Mouse (Mus musculus) urinary bladder, postnatal 14 days (tissue): ENCODE measurements around the gene Fxyd6.

Source experiments
- DNase-seq: peaks from one replicate; pipeline ENCODE4 v3.0.0; 2021; ENCODE audit warnings: low spot score

Fxyd6 gene

DNA sequence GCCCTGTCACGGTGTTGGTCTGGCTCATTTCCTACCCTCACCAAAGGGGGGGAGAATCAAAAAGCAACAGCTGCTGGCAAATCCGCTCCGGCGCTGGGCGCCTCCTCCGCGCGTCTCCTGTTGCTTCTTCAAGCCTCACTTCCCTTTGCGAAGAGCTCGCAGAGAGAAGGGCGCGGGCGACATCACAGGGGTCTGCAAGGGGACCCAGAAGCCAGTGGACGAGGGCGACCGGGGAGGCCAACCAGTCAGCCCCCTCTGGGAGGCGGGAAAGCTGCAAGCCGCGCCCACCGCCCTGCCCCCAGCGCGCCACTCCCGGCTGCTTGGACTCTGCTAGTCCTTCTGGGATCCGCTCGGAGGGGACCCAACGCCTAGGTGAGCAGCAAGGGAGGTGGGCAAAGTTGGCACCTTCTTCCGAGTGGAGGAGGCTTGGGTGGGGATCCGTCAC lies at the start of gene Fxyd6:
Gene Fxyd6 (plus strand): TSS at position 69 of the 445 bp plus-strand sequence.
- DNase-seq: peak; percentile 51

GRCm38 (mm10) chr9:45321465-45321864 lies 48.5 kb upstream of the Fxyd6 start:
- DNase-seq: no peak

DNA sequence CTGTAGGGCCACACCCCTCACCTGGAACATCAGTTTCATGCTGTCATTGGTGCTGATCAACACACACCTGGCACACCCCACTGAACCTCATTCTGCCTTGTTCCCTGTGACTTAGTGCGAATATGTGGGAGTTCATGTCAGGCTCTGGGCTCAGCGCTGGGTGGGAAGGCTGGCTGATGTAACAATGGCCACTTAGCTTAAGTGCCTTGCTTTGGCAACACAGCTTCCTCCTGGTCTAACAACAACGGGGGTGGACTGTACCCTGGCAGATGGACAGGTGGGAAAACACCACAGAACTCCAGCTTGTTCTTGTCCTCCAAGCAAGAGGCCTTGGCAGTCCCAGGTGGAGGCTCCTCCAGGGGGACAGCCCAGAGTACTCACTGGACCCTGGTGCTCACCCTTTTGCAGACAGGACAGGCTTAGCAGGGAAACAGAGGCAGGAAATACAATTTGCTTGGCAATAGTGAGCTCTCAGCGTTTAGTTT lies 48.0 kb upstream of the Fxyd6 start:
- no peak for DNase-seq

GRCm38 (mm10) chr9:45326390-45326789 lies 43.6 kb upstream of the Fxyd6 start:
- DNase-seq: peak; percentile 64

GRCm38 (mm10) chr9:45328263-45328662 lies 41.7 kb upstream of the Fxyd6 start:
- no peak for DNase-seq

DNA sequence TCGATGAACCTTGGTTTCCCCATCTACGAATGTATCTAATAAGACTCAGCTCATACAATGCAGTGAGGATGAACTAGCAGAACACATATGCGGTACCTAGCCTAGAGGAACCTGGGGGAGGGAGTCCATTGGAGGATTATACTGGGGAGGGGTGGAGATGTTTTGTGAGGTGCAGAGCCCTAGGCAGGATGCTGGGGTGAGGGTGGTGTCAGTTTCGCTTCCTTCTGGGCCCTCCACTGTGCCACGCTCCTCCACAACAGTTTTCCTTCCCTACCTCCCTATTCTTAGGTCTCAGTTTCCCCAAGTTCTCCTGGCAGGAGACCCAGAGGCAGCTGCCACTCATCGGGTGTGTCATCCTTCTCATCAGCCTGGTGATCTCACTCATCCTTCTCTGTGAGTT lies 40.4 kb upstream of the Fxyd6 start:
- no peak for DNase-seq

DNA sequence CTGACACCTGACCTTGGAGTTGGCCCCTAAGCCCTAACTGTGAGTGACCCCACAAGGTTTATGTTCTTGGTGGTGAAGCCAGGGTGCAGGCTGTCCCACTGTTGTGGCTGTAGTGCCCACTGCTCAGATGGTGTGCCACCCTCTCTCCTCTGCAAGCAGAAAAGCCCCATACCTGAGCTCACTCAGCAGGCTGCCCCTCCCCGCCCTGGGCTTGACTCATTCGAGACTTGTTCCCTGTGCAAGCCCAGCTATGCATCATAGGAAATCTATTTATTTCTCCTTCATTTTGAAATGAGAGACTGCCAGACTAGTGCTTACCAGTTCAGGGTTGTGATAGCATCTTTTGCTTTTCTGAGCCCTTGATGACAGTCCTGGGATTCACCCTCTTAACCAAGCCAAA lies 32.6 kb upstream of the Fxyd6 start:
- DNase-seq: peak; percentile 73

DNA sequence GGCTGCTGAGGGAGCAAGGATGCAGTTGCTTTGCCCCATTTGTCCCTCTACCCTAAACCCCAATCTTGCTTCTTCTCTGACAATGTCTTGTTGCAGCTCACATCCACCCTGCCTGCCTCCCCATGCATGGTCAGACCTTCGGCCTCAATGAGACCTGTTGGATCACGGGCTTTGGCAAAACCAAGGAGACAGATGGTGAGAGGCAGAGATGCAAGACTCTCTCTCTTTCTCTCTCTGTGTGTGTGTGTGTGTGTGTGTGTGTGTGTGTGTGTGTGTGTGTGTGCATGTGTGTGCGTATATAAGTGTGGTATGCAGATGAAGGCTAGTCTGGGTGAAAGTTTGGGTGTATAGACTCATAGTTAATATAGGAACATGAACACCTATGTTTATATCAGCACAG lies 26.9 kb upstream of the Fxyd6 start:
- DNase-seq: no peak

- no peak for DNase-seq
Measured at GRCm38 (mm10) chr9:45345516-45345915, 24.5 kb upstream of the Fxyd6 start.

DNA sequence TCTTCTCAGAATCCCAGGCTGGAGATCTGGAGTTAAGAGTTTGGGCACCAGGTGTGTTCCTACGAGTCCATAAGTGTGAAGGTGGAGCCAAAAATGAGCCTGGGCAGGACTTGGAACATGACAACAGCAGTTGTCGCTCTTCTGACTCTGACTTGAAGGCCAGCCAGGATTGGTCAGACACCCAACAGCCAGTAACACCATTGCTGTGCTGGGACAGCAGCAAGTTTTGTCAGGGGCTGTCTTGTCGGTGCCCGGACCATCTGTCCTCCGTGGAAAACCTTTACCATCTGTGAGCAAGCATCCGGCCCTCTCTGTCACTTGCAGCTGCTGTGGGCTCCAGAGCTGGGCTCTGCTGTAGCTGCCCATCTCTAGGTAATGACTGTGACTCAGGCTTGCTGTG lies 23.7 kb upstream of the Fxyd6 start:
- no peak for DNase-seq

DNA sequence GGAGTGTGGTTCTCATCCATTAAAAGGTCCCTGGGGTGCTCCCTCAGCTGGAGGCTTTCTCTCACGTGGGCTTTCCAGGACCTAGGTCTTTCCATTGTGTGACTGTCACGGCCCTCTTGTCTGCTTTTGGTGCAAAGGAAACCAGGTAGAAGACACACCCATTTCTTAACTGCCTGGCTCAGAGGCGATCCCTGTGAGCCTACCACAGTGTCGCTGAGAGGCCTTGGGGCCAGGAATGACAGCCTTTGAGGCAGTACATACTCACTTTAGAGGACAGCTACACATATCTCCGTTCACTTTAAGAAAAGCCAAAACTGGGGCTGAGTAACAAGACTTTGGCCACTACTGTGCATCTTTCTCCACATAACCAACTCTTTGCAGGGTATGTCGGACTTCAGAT lies 21.4 kb upstream of the Fxyd6 start:
- no peak for DNase-seq

DNA sequence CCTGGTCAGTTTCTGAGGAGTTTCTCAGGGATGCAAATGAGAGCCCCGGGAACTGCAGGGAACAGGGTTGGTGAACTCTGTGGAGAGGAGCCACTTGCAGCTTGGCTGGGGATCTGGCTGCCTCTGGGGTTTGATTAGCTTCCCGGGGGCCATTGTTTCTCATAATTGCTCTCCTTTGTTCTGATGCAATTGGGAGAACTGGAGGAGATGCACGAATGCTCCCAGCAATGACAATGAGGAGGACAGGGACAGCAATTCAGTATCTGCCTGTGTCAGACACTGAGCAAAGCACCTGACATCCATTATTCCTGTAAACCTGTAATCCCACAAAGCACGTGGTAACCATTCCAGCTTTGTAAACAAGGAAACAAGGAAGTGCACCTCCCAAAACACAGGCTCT lies 20.8 kb upstream of the Fxyd6 start:
- no peak for DNase-seq

DNA sequence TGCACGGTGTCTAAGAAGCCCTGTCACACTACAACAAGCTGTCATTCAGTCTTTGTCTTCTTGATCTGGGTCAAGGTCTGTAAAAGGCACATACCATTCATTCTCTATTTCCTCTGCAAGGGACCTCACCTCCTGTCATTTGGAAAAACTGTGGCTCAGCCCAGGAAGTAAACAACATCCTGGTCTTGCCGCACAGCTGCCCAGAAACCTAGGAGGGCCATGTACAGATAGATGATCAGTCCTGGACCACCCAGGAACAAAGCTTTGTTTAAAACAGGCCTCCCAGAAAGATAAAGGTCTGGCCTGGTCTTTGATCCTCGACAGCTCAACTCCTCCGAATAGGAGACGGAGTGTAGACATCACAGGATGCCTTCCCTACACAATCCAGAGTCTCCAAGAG lies 20.1 kb upstream of the Fxyd6 start:
- no peak for DNase-seq

GRCm38 (mm10) chr9:45355192-45355591 lies 14.8 kb upstream of the Fxyd6 start:
- no peak for DNase-seq

- DNase-seq: no peak
Measured at GRCm38 (mm10) chr9:45358356-45358755, 11.6 kb upstream of the Fxyd6 start.

- peak; percentile 29 for DNase-seq
Measured at GRCm38 (mm10) chr9:45362051-45362461, 7.9 kb upstream of the Fxyd6 start.

GRCm38 (mm10) chr9:45363639-45364214 lies 6.3 kb upstream of the Fxyd6 start:
- DNase-seq: no peak

DNA sequence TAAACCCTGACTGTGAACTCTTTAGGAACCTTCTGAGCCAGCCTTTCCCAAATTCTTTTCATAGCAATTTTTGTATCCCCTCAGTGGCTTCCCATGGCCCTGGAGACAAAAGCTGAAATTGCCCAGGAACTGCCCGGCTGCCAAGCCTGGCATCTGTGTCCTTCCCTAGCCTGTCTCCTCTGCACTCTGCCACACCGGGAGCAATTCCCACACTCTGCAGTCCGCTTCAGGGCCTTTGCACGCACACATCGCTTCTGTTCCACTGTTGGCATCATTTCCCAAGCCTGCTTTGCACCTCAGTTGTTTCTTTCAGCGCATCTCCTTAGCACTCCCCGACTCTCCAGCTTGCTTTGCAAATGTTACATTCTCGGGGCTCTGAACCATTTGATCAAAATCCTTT lies 2.3 kb upstream of the Fxyd6 start:
- DNase-seq: no peak

DNA sequence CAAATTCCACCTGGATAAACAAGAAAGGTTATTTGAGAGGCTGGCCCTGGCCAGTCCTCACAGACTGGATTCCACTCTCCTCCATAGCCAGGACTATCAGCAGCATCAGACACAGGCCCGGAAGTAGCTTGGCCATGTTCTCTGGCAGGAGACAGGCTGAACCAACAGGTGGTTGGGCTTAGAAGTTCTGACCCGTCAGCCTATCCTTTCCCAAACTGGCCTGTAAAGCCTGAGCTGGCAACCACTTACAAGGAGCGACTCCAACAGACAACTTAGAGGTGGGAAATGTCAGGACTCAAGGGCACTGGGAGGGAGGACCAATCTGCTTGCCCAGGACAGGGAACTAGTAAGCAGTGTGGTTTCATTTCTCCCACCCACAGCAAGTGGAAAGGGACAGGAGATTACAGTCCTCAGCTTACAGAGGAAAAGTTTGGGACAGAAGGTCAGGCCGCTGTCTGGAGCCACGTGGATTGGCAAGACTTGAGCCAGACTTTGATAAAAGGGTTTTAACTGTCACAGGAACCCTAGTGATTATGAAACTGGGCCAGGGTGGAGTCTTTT lies 1.6 kb upstream of the Fxyd6 start:
- DNase-seq: no peak

- no peak for DNase-seq
Measured at GRCm38 (mm10) chr9:45370616-45371336, 791 bp downstream of the Fxyd6 start.

DNA sequence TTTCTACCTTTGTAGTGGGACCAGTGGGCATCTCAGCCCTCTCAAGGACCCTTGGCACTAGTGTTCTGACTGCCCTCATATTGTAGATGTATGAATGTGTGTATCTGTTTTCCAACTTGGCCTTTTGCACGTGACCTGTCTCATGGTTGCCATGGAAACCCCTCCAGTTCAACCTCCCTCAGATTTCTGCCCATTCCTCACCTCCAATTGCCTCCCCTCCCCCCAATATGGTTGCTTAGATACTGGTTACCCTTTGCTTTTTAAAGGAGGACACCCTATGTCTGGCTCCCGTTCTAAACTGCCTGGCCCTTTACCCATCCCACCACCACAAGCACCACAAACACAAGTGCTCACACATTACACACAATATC lies 1.3 kb downstream of the Fxyd6 start:
- no peak for DNase-seq

DNA sequence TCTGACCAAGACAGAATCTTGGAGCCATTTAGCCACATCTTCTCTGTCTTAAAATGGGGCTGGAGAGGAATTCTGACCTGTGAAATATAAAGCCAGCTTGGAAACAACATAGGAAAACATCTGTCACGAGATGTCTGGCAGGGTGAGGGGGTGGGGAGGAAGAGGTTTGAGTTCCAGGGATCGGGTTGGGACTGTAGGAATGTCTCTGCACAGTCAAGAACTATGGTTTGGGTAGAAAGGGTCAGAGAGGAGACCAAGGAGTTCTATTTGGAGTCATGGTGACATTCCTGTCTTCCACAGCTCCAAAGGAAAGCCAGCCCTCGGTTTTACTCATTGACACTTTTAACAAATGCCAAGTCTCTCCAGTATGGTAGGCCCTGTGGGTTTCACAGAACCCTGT lies 3.9 kb downstream of the Fxyd6 start:
- DNase-seq: no peak

GRCm38 (mm10) chr9:45374988-45375502 lies 5.1 kb downstream of the Fxyd6 start:
- no peak for DNase-seq
